Mouse (Mus musculus) lung, embryonic 15.5 days (tissue): ENCODE data around the gene Olfr463. TPM values are rescaled to one million over a fixed set of nuclear protein-coding genes. Genes with fewer than 3 reads are reported as not detected.

Source experiments
- ATAC-seq: fragments of 200-750 bp; cut with Nextera tagmentation; 2 replicates; pipeline ENCODE4 v1.8.0; 2017; ENCODE audit warnings: moderate number of reproducible peaks, borderline replicate concordance; ENCODE audit not compliant: low FRiP score, low TSS enrichment; ENCODE audit errors: extremely low read depth
- H3K27ac ChIP-seq: fragments of 300-500 bp; sonication (generic); 2 replicates; pipeline ENCODE4 v1.5.1; 2015; ENCODE audit warnings: moderate library complexity, mild to moderate bottlenecking, inconsistent platforms
- H3K27me3 ChIP-seq: fragments of 300-500 bp; sonication (generic); 2 replicates; pipeline ENCODE4 v1.6.1; 2015; ENCODE audit warnings: inconsistent platforms
- H3K36me3 ChIP-seq: fragments of 300-500 bp; sonication (generic); 2 replicates; pipeline ENCODE4 v1.6.1; 2015; ENCODE audit warnings: inconsistent platforms
- H3K4me1 ChIP-seq: fragments of 300-500 bp; sonication (generic); 2 replicates; pipeline ENCODE4 v1.6.1; 2015; ENCODE audit warnings: inconsistent platforms
- H3K4me2 ChIP-seq: fragments of 300-500 bp; sonication (generic); 2 replicates; pipeline ENCODE4 v1.6.1; 2015; ENCODE audit warnings: inconsistent platforms, mild to moderate bottlenecking, moderate library complexity
- H3K4me3 ChIP-seq: fragments of 300-500 bp; sonication (generic); 2 replicates; pipeline ENCODE4 v1.5.1; 2015; ENCODE audit warnings: mild to moderate bottlenecking, inconsistent platforms
- H3K9ac ChIP-seq: fragments of 300-500 bp; sonication (generic); 2 replicates; pipeline ENCODE4 v1.6.1; 2015; ENCODE audit warnings: inconsistent platforms
- H3K9me3 ChIP-seq: fragments of 300-500 bp; sonication (generic); 2 replicates; pipeline ENCODE4 v1.6.1; 2016; ENCODE audit warnings: inconsistent platforms
- WGBS: fragments of 180-500 bp; shearing (Covaris S2); methylation state at CpG from one replicate; pipeline ENCODE4 v1.1.7; 2015; 5-methylcytosine and 5-hydroxymethylcytosine counted together
- polyA plus RNA-seq: library from polyadenylated mRNA; unstranded; fragments of >200 nt; fragmentation: Nextera tagmentation; extraction: Ambion mirVana; gene quantifications from 2 replicates; pipeline ENCODE4 v1.2.1, GENCODE M21; 2015

The Olfr463 gene
- polyA plus RNA-seq: not detected in 2 replicates

DNA sequence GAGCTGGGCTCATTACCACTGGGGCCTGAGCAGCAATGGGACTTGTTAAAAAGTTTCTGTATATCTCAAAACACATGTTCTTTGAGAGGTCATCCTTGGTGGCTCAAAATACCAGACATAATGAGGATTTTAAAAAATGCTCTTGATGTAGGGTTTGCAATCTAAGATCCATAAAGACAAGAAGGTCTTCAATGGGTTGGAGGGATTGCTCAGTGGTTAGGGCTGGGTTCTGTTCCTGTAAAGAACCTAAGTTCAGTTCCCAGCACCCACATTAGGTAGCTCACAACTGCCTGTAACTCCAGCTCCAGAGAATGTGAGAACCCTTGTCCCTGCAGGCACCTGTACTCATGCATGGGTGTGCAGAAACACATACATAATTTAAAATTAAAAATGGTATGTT is at the start of gene Olfr463:
Olfr463 (minus strand) TSS at position 101 of the 400 bp plus-strand sequence.
- no peak for ATAC-seq
- Histone ChIP-seq H3K4me2 (no peak within 1 kb of the TSS), H3K36me3 (no peaks in the 10 kb centered on the region), H3K4me1 (no peaks in the 10 kb centered on the region), H3K27ac (no peak within 1 kb of the TSS), H3K4me3 (no peak within 1 kb of the TSS), H3K9me3 (no peaks in the 10 kb centered on the region), H3K9ac (no peak within 1 kb of the TSS), H3K27me3 (no peaks in the 10 kb centered on the region)

DNA sequence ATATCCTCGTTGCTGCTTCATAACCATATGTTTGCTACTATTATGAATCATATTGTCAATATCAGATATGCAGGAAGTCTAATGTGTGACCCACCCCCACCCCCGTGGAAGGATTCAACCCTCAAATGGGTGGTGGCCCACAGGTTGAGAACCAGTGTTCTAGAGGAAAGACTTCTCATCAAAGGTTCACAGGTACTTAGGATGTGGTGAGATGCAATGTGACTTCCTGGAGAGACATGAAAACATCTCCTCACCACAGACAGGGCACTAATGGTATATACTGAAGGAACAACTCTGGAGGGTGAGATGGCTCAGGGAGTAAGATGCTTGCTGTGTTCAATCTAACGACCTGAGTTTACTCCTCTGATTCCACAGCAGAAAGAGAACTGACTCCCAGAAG is 38.3 kb upstream of the Olfr463 start:
- H3K9ac ChIP-seq: no peak overlapping the region
- H3K4me2 ChIP-seq: no peak overlapping the region
- H3K4me3 ChIP-seq: no peak overlapping the region
- no peak overlapping the region for H3K27ac ChIP-seq
- H3K4me1 ChIP-seq: no peaks in the 10 kb centered on the region
- no peaks in the 10 kb centered on the region for H3K36me3 ChIP-seq
- H3K9me3 ChIP-seq: no peaks in the 10 kb centered on the region
- WGBS: 61% methylated on average over 3 of the region's 3 CpGs
- H3K27me3 ChIP-seq: no peaks in the 10 kb centered on the region
- ATAC-seq: no peak

DNA sequence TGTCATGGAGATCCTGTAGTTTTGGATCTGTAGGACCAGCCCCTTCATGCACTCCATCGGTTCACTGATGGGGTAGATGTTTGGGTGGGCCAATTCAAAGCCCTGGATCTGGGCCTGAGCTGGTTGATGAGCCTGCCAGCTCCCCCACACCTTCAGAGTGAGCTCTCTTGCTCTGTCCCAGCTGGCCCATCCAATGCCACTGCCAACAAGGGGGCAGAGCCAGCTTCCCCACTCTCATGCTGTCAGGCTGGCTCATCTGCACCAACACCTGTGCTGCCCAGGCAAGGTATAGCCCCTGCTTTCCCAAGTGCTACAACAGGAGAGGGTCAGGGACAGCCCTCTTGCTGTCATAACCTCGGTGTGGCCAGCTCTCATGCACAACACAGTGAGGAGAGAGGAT is 36.5 kb upstream of the Olfr463 start:
- Histone ChIP-seq H3K9ac (no peak overlapping the region), H3K4me3 (no peak overlapping the region), H3K4me2 (no peak overlapping the region), H3K9me3 (no peaks in the 10 kb centered on the region), H3K36me3 (no peaks in the 10 kb centered on the region), H3K4me1 (no peaks in the 10 kb centered on the region), H3K27me3 (no peaks in the 10 kb centered on the region), H3K27ac (no peak overlapping the region)
- no peak for ATAC-seq
- 68% methylated on average over 2 of the region's 2 CpGs for WGBS

DNA sequence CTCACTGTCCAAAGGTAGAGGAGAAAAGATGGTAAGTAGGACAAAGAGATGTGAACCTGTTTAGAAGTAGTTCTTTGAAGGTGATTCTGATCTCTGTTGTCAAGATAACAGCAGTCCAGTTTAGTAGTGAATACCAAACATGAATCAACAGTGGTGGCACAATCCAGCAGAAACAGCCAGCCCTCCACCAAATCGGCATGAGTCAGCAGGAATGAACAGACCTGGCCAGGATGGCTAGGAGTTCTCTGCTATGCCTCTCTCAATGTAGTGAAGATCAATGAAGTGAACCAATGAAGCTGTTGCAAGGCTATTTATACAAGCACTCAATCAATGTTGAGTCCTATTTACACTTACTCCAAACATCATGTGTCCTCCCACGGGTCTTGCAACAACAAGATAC is 33.2 kb upstream of the Olfr463 start:
- no peaks in the 10 kb centered on the region for H3K36me3 ChIP-seq
- 61% methylated on average over 2 of the region's 2 CpGs for WGBS
- H3K4me1 ChIP-seq: no peaks in the 10 kb centered on the region
- H3K4me3 ChIP-seq: no peak overlapping the region
- no peak overlapping the region for H3K4me2 ChIP-seq
- no peaks in the 10 kb centered on the region for H3K27me3 ChIP-seq
- H3K9ac ChIP-seq: no peak overlapping the region
- no peak overlapping the region for H3K27ac ChIP-seq
- no peak for ATAC-seq
- H3K9me3 ChIP-seq: no peaks in the 10 kb centered on the region

DNA sequence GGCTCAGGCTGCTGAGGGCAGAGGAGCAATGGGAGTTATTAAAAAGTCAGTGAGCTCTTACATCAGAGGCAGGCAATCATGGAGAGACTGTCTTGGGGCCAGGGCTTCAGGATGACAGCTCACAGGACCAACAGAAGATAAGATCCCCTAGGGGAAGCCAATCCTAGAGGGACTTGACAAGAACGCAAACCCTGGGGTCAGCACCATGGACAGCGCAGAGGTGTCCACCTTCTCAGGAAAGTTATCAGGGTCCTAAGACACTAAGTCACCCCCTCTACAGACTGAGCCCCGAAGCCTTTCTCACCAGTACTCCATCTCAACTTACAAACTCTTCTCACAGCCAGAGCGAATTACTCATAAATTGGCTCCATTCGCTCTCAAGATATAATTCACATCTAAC is 23.8 kb upstream of the Olfr463 start, which contains the start of gene Olfr464:
Olfr464 (minus strand) TSS at position 2 of the 400 bp plus-strand sequence.
- no peak for ATAC-seq
- H3K36me3 ChIP-seq: no peaks in the 10 kb centered on the region
- H3K4me1 ChIP-seq: no peaks in the 10 kb centered on the region
- no peaks in the 10 kb centered on the region for H3K27me3 ChIP-seq
- no peak within 1 kb of the TSS for H3K27ac ChIP-seq
- no peak within 1 kb of the TSS for H3K9ac ChIP-seq
- no peak within 1 kb of the TSS for H3K4me3 ChIP-seq
- WGBS: 32% methylated on average over 5 of the region's 5 CpGs
- no peak within 1 kb of the TSS for H3K4me2 ChIP-seq
- no peaks in the 10 kb centered on the region for H3K9me3 ChIP-seq

DNA sequence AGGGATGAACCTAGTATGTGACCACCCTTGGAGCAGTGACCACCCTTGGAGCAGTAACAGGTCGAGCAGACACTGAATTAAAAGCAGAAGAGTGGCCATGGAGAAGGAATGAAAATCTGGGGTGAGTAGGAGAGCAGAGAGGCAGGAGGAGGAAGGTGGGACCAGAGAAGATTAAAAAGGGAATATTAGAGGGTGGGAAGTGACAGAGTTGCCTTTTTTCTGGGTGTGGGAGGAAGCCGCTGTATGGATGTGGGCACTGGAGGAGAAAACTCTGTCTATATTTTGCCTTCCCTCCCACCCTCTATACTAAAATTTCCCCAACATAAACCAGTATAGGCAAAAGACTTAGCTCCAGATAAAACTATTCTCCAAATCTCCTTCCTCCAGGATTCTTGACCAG is 23.1 kb upstream of the Olfr463 start:
- H3K4me1 ChIP-seq: no peaks in the 10 kb centered on the region
- H3K36me3 ChIP-seq: no peaks in the 10 kb centered on the region
- no peak overlapping the region for H3K27ac ChIP-seq
- H3K4me2 ChIP-seq: no peak overlapping the region
- 61% methylated on average over 2 of the region's 2 CpGs for WGBS
- H3K9me3 ChIP-seq: no peaks in the 10 kb centered on the region
- no peak overlapping the region for H3K9ac ChIP-seq
- H3K27me3 ChIP-seq: no peaks in the 10 kb centered on the region
- ATAC-seq: no peak
- H3K4me3 ChIP-seq: no peak overlapping the region

DNA sequence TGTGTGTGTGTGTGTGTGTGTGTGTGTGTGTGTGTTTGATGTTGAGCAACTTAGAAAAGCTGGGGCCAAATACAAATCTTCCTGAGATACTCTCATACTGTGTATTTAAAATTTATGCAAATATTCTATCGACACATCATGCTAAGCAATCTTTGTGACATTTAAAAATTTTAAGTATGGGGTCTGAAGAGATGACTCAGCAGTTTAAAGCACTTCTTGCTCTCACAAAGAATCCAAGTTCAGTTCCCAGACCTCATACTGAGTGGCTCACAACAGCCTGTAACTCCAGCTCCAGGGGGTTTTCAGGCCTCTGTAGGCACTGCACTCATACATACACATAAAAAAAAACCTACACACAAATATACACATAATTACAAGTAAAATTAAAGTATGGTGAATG is 18.8 kb upstream of the Olfr463 start:
- H3K4me1 ChIP-seq: no peaks in the 10 kb centered on the region
- ATAC-seq: no peak
- H3K36me3 ChIP-seq: no peaks in the 10 kb centered on the region
- WGBS: 71% methylated on average over 1 of the region's 1 CpGs
- H3K4me3 ChIP-seq: no peak overlapping the region
- H3K4me2 ChIP-seq: no peak overlapping the region
- no peak overlapping the region for H3K9ac ChIP-seq
- H3K9me3 ChIP-seq: no peaks in the 10 kb centered on the region
- no peak overlapping the region for H3K27ac ChIP-seq
- no peaks in the 10 kb centered on the region for H3K27me3 ChIP-seq

DNA sequence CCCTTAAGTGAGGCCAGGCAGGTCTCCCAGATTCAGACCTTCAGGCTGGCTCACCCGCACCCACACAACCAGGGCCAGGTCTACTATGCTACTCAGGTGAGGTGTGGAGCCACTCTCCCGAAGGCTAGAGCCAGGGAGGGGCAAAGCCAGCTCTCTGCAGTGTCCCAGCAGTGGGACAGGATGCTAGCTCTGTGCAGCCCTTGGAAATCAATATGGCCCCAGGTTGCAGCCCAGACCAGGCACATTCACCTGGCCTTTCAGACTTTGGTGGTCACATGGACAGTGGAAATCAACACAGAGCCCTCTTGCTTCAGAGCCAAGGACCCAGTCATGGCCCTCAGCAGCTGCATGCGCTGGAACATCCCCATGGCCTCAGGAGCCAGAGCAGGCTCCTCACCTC is 7.1 kb upstream of the Olfr463 start:
- Histone ChIP-seq H3K4me2 (no peak overlapping the region), H3K36me3 (no peaks in the 10 kb centered on the region), H3K9me3 (no peaks in the 10 kb centered on the region), H3K9ac (no peak overlapping the region), H3K4me1 (no peaks in the 10 kb centered on the region), H3K27ac (no peak overlapping the region), H3K27me3 (no peaks in the 10 kb centered on the region), H3K4me3 (no peak overlapping the region)
- 60% methylated on average over 3 of the region's 3 CpGs for WGBS
- no peak for ATAC-seq

DNA sequence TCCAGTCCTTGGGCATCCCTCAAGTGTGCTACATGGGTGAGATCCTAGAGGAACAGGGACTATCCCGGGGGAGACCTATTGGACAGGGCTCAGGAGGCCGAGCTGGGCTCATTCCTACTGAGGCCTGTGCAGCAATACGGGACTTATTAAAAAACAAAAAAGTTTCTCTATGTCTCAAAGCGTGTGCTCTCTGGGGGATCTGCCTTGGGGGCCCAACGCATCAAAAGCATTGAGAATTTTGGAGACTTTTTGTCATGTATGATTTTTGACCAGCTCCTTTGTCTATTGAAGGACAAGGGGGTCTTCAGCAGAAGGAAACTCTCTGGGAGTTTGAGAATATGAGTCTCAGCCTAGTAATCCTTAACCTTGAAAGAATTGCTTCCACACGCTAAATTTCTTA is 5.0 kb downstream of the Olfr463 start, which contains the start of gene Olfr462:
Olfr462 (minus strand) TSS at position 101 of the 400 bp plus-strand sequence.
- no peak within 1 kb of the TSS for H3K4me2 ChIP-seq
- H3K9ac ChIP-seq: no peak within 1 kb of the TSS
- no peak within 1 kb of the TSS for H3K27ac ChIP-seq
- H3K27me3 ChIP-seq: no peaks in the 10 kb centered on the region
- H3K4me3 ChIP-seq: no peak within 1 kb of the TSS
- H3K4me1 ChIP-seq: no peaks in the 10 kb centered on the region
- H3K9me3 ChIP-seq: no peaks in the 10 kb centered on the region
- 84% methylated on average over 6 of the region's 6 CpGs for WGBS
- no peak for ATAC-seq
- H3K36me3 ChIP-seq: no peaks in the 10 kb centered on the region

DNA sequence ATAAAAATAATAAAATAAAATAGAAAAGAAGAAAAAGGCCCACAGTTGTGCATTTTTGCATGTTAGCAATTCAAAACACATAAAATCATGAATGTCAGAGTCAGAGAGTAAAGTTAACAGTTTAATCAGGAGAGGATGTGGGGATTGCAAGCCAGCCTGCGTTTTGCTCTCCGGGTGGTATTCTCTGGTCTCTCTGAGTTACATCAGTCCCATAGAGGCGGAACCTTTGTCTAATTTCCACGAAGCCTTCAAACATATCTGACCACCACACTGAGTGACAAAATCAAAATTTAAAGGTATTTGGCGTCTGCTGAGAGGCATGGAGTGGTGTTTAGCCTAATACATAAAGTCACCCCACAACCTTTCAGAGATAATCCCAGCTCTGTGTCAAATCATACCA is 12.3 kb downstream of the Olfr463 start:
- no peaks in the 10 kb centered on the region for H3K36me3 ChIP-seq
- H3K4me2 ChIP-seq: no peak overlapping the region
- 76% methylated on average over 5 of the region's 5 CpGs for WGBS
- no peak overlapping the region for H3K9ac ChIP-seq
- no peaks in the 10 kb centered on the region for H3K9me3 ChIP-seq
- H3K4me1 ChIP-seq: no peaks in the 10 kb centered on the region
- H3K4me3 ChIP-seq: no peak overlapping the region
- no peaks in the 10 kb centered on the region for H3K27me3 ChIP-seq
- no peak overlapping the region for H3K27ac ChIP-seq
- no peak for ATAC-seq

DNA sequence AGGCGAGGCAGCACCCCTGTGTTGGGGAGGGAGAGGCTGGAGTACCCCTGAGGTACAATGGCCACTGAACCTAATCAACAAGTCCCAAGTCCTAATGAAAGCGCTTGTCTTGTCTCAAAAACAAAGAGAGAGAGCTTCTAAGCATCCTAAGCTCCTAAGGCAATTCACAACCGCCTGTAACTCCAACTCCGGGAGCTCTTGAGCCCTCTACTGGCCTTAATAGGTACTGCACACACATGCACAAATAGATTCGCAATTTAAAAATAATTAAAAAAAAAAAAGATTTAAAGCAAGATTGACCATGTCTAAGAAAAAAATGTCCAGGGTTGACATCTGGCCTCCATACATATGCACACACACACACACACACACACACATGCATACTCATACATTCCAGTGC is 13.7 kb downstream of the Olfr463 start:
- Histone ChIP-seq H3K9ac (no peak overlapping the region), H3K4me1 (no peaks in the 10 kb centered on the region), H3K9me3 (no peaks in the 10 kb centered on the region), H3K27me3 (no peaks in the 10 kb centered on the region), H3K4me3 (no peak overlapping the region), H3K27ac (no peak overlapping the region), H3K36me3 (no peaks in the 10 kb centered on the region), H3K4me2 (no peak overlapping the region)
- WGBS: 46% methylated on average over 5 of the region's 5 CpGs
- no peak for ATAC-seq

DNA sequence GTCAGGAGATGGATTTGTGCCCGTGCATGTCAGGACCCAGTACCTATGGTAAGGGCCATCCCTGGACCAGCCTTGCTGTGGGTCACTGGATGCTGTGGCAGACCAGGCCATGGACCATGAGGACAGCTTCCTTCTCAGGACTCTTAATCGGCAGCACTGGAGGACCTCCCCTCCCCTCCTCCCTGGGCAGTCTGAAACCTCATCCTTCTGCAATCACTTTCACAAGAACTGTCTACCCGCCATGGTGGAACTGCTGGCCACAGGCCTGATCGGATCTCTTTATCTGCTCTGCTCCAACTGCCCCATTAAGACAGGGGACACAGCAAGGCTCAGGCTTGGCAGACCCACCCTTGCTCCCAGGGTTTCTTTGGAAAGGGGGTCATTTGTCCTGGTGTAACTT is 15.5 kb downstream of the Olfr463 start:
- Histone ChIP-seq H3K27ac (no peak overlapping the region), H3K4me1 (no peaks in the 10 kb centered on the region), H3K4me2 (no peak overlapping the region), H3K27me3 (no peaks in the 10 kb centered on the region), H3K36me3 (no peaks in the 10 kb centered on the region), H3K9ac (no peak overlapping the region), H3K9me3 (no peaks in the 10 kb centered on the region), H3K4me3 (no peak overlapping the region)
- no peak for ATAC-seq
- 45% methylated on average over 4 of the region's 4 CpGs for WGBS

DNA sequence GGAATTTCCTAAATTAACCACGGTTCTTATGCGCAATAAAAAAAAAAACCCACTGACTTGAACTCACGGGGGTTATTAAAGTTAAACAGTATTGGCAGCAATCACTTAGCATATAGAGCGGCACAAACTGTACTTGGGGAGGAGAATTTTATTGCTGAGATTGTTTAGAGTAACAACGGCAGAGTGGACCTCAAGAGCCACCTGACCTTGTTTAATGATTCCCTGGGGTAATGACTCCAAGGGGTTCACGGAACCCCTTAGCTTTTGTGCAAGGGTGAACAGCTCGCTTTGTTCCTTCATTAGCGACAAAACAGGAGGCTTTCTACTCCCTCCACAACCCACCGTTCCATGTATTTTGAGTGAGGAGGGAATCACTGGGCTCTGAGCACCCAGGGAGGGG is 17.4 kb downstream of the Olfr463 start:
- Histone ChIP-seq H3K4me2 (no peak overlapping the region), H3K27me3 (no peaks in the 10 kb centered on the region), H3K4me1 (no peaks in the 10 kb centered on the region), H3K4me3 (no peak overlapping the region), H3K36me3 (no peaks in the 10 kb centered on the region), H3K9me3 (no peaks in the 10 kb centered on the region), H3K9ac (no peak overlapping the region), H3K27ac (no peak overlapping the region)
- no peak for ATAC-seq
- 62% methylated on average over 9 of the region's 9 CpGs for WGBS
